Mouse (Mus musculus) kidney, embryonic 16.5 days (tissue): ENCODE data around the gene Dnase1l2. TPM values are rescaled to one million over a fixed set of nuclear protein-coding genes. Genes with fewer than 3 reads are reported as not detected.
A peak's percentile ranks its signal among the peaks of the same experiment; 100 is the strongest.

Experiments
- ATAC-seq: fragments of 200-750 bp; cut with Nextera tagmentation; 2 replicates; pipeline ENCODE4 v1.8.0; 2017; ENCODE audit warnings: moderate TSS enrichment; ENCODE audit not compliant: low FRiP score, low TSS enrichment
- H3K27ac ChIP-seq: fragments of 300-500 bp; sonication (generic); 2 replicates; pipeline ENCODE4 v1.5.1; 2014; ENCODE audit warnings: low read length
- H3K27me3 ChIP-seq: fragments of 300-500 bp; sonication (generic); 2 replicates; pipeline ENCODE4 v1.6.1; 2014; ENCODE audit warnings: low read length, control low read depth, mixed read lengths; ENCODE audit not compliant: insufficient read depth
- H3K36me3 ChIP-seq: fragments of 300-500 bp; sonication (generic); 2 replicates; pipeline ENCODE4 v1.6.1; 2014; ENCODE audit warnings: low read length, control low read depth, mixed read lengths; ENCODE audit not compliant: insufficient read depth
- H3K4me1 ChIP-seq: fragments of 300-500 bp; sonication (generic); 2 replicates; pipeline ENCODE4 v1.6.1; 2014; ENCODE audit warnings: low read length, control low read depth, mixed read lengths; ENCODE audit not compliant: insufficient read depth
- H3K4me2 ChIP-seq: fragments of 300-500 bp; sonication (generic); replicated peaks from 2 replicates; pipeline ENCODE4 v1.6.1; 2014; ENCODE audit warnings: low read depth, low read length
- H3K4me3 ChIP-seq: fragments of 300-500 bp; sonication (generic); 2 replicates; pipeline ENCODE4 v1.5.1; 2014; ENCODE audit warnings: mild to moderate bottlenecking, low read length
- H3K9ac ChIP-seq: fragments of 300-500 bp; sonication (generic); replicated peaks from 2 replicates; pipeline ENCODE4 v1.6.1; 2014; ENCODE audit warnings: low read length
- H3K9me3 ChIP-seq: fragments of 300-500 bp; sonication (generic); 2 replicates; pipeline ENCODE4 v1.6.1; 2016; ENCODE audit warnings: low read length, control low read depth
- WGBS: fragments of 180-500 bp; shearing (Covaris S2); extraction: QIAGEN DNeasy Blood & Tissue Kit; methylation state at CpG from one replicate; pipeline ENCODE4 v1.1.7; 2014; 5-methylcytosine and 5-hydroxymethylcytosine counted together
- polyA plus RNA-seq: library from polyadenylated mRNA; unstranded; fragments of >200 nt; fragmentation: Nextera tagmentation; extraction: Ambion mirVana; gene quantifications from 2 replicates; pipeline ENCODE4 v1.2.1, GENCODE M21; 2015

Gene Dnase1l2
- polyA plus RNA-seq, 1 experiment from 2014 or later = 3.2 TPM

- Histone ChIP-seq H3K27ac (no peak overlapping the region), H3K36me3 (peaks cover 15% of the 10 kb centered on the region; the same call in 1 of the 2 replicates), H3K9me3 (no peaks in the 10 kb centered on the region), H3K4me3 (no peak overlapping the region), H3K9ac (no peak overlapping the region), H3K4me1 (peaks cover 15% of the 10 kb centered on the region), H3K27me3 (no peaks in the 10 kb centered on the region), H3K4me2 (no peak overlapping the region)
- no peak for ATAC-seq
- 63% methylated on average over 3 of the region's 3 CpGs for WGBS
Observed at GRCm38 (mm10) chr17:24480201-24480826, 37.4 kb upstream of the Dnase1l2 start.

GRCm38 (mm10) chr17:24479431-24479830, 36.5 kb upstream of the Dnase1l2 start:
- H3K4me3 ChIP-seq = peak overlapping the region; percentile 79
- H3K9me3 ChIP-seq = no peaks in the 10 kb centered on the region
- ATAC-seq = no peak
- H3K27ac ChIP-seq = peak overlapping the region; percentile 57; the same call in 1 of the 2 replicates
- H3K27me3 ChIP-seq = no peaks in the 10 kb centered on the region
- peaks cover 17% of the 10 kb centered on the region for H3K4me1 ChIP-seq
- H3K36me3 ChIP-seq = peaks cover 24% of the 10 kb centered on the region; the same call in 1 of the 2 replicates
- 0 out of 2 replicates have a peak overlapping the region, but pooled peaks have one; percentile 50 for H3K9ac ChIP-seq
- H3K4me2 ChIP-seq = peak overlapping the region; percentile 55
- 29% methylated on average over 1 of the region's 1 CpGs for WGBS

GRCm38 (mm10) chr17:24478663-24479380, 35.9 kb upstream of the Dnase1l2 start, which contains the start of gene Mlst8:
TSS of gene Mlst8 (minus strand) at chr17:24479078.
- Histone ChIP-seq H3K4me2 (peak within 1 kb of the TSS; percentile 62), H3K27me3 (no peaks in the 10 kb centered on the region), H3K9me3 (no peaks in the 10 kb centered on the region), H3K4me3 (peak within 1 kb of the TSS; percentile 79), H3K9ac (peak within 1 kb of the TSS; percentile 89), H3K36me3 (peaks cover 28% of the 10 kb centered on the region; the same call in 1 of the 2 replicates), H3K4me1 (peaks cover 23% of the 10 kb centered on the region), H3K27ac (peak within 1 kb of the TSS; percentile 97)
- WGBS = under 1% methylated on average over 48 of the region's 48 CpGs
- ATAC-seq = peak; percentile 92

- WGBS = 47% methylated on average over 11 of the region's 11 CpGs
- H3K9ac ChIP-seq = peak overlapping the region; percentile 89
- H3K9me3 ChIP-seq = no peaks in the 10 kb centered on the region
- peaks cover 30% of the 10 kb centered on the region for H3K4me1 ChIP-seq
- peak overlapping the region; percentile 62 for H3K4me2 ChIP-seq
- no peaks in the 10 kb centered on the region for H3K27me3 ChIP-seq
- peak overlapping the region; percentile 79 for H3K4me3 ChIP-seq
- peaks cover 29% of the 10 kb centered on the region; the same call in 1 of the 2 replicates for H3K36me3 ChIP-seq
- peak; percentile 35 for ATAC-seq
- H3K27ac ChIP-seq = no peak overlapping the region
Observed at GRCm38 (mm10) chr17:24477985-24478600, 35.2 kb upstream of the Dnase1l2 start.

GRCm38 (mm10) chr17:24477053-24477984, 34.4 kb upstream of the Dnase1l2 start:
- peaks cover 29% of the 10 kb centered on the region; the same call in 1 of the 2 replicates for H3K36me3 ChIP-seq
- H3K27ac ChIP-seq = no peak overlapping the region
- H3K9me3 ChIP-seq = no peaks in the 10 kb centered on the region
- peaks cover 38% of the 10 kb centered on the region for H3K4me1 ChIP-seq
- no peak overlapping the region; the same call in 1 of the 2 replicates for H3K4me2 ChIP-seq
- no peaks in the 10 kb centered on the region for H3K27me3 ChIP-seq
- ATAC-seq = no peak
- 90% methylated on average over 20 of the region's 20 CpGs for WGBS
- H3K4me3 ChIP-seq = no peak overlapping the region
- H3K9ac ChIP-seq = no peak overlapping the region

GRCm38 (mm10) chr17:24476022-24476776, 33.3 kb upstream of the Dnase1l2 start:
- no peak overlapping the region for H3K9ac ChIP-seq
- H3K4me2 ChIP-seq = no peak overlapping the region
- no peak for ATAC-seq
- 91% methylated on average over 10 of the region's 10 CpGs for WGBS
- H3K36me3 ChIP-seq = peaks cover 29% of the 10 kb centered on the region; the same call in 1 of the 2 replicates
- peaks cover 49% of the 10 kb centered on the region for H3K4me1 ChIP-seq
- H3K9me3 ChIP-seq = no peaks in the 10 kb centered on the region
- H3K27me3 ChIP-seq = no peaks in the 10 kb centered on the region
- H3K4me3 ChIP-seq = no peak overlapping the region
- H3K27ac ChIP-seq = no peak overlapping the region

- Histone ChIP-seq H3K4me1 (peaks cover 54% of the 10 kb centered on the region), H3K4me2 (no peak overlapping the region), H3K36me3 (peaks cover 29% of the 10 kb centered on the region; the same call in 1 of the 2 replicates), H3K9me3 (no peaks in the 10 kb centered on the region), H3K9ac (no peak overlapping the region), H3K4me3 (no peak overlapping the region), H3K27me3 (no peaks in the 10 kb centered on the region), H3K27ac (no peak overlapping the region)
- ATAC-seq = no peak
- 93% methylated on average over 6 of the region's 6 CpGs for WGBS
Observed at GRCm38 (mm10) chr17:24475586-24475985, 32.7 kb upstream of the Dnase1l2 start.

- no peaks in the 10 kb centered on the region for H3K9me3 ChIP-seq
- no peak overlapping the region for H3K27ac ChIP-seq
- no peaks in the 10 kb centered on the region for H3K27me3 ChIP-seq
- WGBS = 67% methylated on average over 5 of the region's 5 CpGs
- no peak for ATAC-seq
- H3K4me1 ChIP-seq = peaks cover 50% of the 10 kb centered on the region
- H3K4me2 ChIP-seq = no peak overlapping the region
- peaks cover 29% of the 10 kb centered on the region; the same call in 1 of the 2 replicates for H3K36me3 ChIP-seq
- no peak overlapping the region for H3K9ac ChIP-seq
- H3K4me3 ChIP-seq = no peak overlapping the region
Observed at GRCm38 (mm10) chr17:24474557-24474956, 31.7 kb upstream of the Dnase1l2 start.
